Mouse (Mus musculus) left cerebral cortex, adult 2 months (tissue): Measurements from ENCODE around the gene Ctcfl. TPM values are rescaled to one million over a fixed set of nuclear protein-coding genes. Genes with fewer than 3 reads are reported as not detected.
"Not testable (repeated sequence)": the region's sequence is repeated elsewhere in the genome, so short reads cannot be mapped to it uniquely, and the experiment has no call there.

ENCODE experiments used
- DNase-seq, 2 experiments: peaks; one replicate each; pipeline ENCODE4 v3.0.0; 2021 to 2022; ENCODE audit warnings: low spot score in 2 of 2, mixed read lengths in 1 of 2; ENCODE audit errors: extremely low spot score in 1 of 2
- H3K27ac ChIP-seq: fragments of 200-600 bp; 2 replicates; pipeline ENCODE4 v1.8.1; 2022
- H3K4me3 ChIP-seq: fragments of 200-600 bp; 2 replicates; pipeline ENCODE4 v1.8.1; 2022
- CTCF ChIP-seq: fragments of 200-600 bp; IDR thresholded peaks from 2 replicates; pipeline ENCODE4 v1.8.1; 2022; ENCODE audit warnings: antibody characterized with exemption, mild to moderate bottlenecking, moderate library complexity
- intact Hi-C: fragments of 180-260 bp; cut with DNase I; formaldehyde crosslinking; loops from one replicate; pipeline ENCODE4 v1.15.1; 2025
- total RNA-seq, 2 experiments: library from RNA; stranded (reverse); gene quantifications; 2 replicates each; pipeline ENCODE4 v1.2.3; 2021

Ctcfl gene
- total RNA-seq, 2 experiments from 2014 or later, result 0.14 TPM; not detected in 1

DNA sequence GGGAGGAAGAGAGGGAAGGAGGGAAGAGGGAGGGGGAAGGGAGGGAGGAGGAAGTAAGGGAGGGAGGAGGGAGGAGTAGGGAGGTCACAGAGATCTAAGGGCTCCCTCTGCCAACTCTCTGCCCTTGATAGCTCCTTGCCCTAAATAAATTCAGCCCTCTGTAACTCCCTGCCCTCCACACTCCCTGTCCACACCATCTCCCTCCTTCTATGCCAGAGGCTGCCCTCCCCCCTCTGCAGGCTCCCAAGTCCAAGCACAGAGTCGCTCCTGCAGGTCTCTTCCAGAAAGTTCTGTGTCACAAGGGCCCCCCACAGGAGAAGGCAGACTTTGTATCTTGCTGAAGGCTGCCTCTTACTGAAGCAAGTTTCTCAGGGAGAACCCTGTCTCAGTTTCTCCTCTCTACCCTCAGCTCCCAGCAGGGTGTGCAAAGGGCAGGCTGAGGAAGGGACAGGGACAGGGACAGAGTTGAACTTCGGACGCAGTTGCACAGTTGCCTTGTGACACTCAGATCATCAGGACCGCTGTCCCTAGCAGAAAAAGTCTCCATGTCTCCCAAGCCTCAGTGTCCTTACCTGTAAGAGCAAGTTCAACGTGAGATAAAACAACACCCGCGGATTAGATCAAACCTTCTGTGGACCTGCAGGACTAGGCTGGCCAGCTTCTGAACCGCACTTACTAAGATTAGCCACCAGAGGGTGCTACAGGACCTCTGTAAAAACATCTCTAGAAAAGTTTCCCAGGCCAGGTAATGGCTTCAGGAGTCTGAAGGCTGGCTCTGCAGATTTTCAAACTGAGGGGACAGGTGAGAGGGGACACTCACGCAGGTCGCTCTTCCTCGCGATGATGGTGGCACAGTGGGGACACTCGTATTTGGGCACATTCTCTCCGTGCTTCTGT is 12.2 kb downstream of the Ctcfl start:
- no peak overlapping the region for H3K27ac ChIP-seq
- TF ChIP-seq CTCF, result peak; percentile 88
- no peak overlapping the region for H3K4me3 ChIP-seq
- peak; percentile 64 to 71 for DNase-seq
- intact Hi-C loops, result loop anchor here (1.0 kb wide), 2 partner anchors 77 to 455 kb away; no protein-coding TSS in a partner anchor

DNA sequence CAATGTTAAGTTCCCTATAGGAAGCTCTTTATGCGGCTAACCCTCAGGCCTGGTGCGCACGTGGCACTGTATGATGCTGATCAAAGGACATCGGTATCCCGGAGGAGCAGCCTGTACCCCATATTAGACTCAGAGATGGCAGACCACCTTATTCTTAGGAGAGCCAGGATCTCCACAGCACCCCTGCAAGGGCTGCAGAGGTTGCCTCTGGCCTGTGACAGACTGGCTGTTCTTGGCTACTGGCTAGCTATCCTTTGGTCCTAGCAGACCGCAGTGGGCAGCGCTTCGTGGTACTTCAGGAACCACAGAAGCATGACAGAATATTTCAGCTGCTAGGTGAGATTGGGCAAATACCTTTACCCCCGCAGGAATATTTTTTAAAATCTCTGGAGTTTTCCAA is 12.9 kb downstream of the Ctcfl start:
- Histone ChIP-seq H3K27ac (no peak overlapping the region), H3K4me3 (no peak overlapping the region)
- TF ChIP-seq CTCF, result no peak
- intact Hi-C loops, result no loop called here
- DNase-seq, result no peak

DNA sequence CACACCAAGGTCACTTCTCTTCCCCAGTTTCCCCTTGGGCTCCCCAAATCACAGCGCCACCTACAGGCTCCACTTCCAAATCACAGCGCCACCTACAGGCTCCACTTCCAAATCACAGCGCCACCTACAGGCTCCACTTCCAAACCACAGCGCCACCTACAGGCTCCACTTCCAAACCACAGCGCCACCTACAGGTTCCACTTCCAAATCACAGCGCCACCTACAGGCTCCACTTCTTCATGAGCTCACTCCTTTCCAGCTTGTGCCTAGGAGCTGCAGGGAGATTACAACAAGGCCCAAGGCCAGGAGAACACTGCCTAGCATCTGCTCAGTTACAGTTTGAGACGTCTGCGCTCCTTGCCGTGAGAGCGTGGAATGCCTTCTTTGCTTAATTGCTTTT is 22.0 kb downstream of the Ctcfl start:
- H3K4me3 ChIP-seq, intact Hi-C loops, DNase-seq, H3K27ac ChIP-seq: not testable (repeated sequence)
- TF ChIP-seq CTCF, result peak; percentile 42

DNA sequence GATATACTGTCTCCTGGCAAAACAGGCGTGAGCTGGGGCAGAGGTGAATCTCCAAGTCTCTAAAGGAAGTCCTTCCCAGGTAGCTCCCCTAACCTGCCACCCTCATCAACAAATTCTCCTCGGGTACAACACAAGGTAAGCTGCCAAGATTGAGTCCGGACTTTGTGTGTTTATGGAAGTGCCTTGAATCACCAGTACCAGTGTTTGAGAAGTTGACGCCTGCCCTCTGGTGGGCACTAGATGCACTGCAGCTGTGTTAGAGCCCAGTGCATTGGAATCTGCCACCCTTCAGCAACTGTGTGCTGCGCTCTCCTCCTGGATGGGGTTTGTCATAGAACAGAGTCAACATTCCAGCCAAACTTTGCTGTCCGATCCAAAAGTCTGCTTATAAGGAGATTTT is 29.9 kb downstream of the Ctcfl start:
- peak; percentile 93 for TF ChIP-seq CTCF
- Histone ChIP-seq H3K4me3 (no peak overlapping the region), H3K27ac (no peak overlapping the region)
- peak; percentile 78 to 88 for DNase-seq
- intact Hi-C loops, result loop anchor here (1.0 to 5.0 kb wide), 3 partner anchors 92 to 612 kb away; no protein-coding TSS in a partner anchor

DNA sequence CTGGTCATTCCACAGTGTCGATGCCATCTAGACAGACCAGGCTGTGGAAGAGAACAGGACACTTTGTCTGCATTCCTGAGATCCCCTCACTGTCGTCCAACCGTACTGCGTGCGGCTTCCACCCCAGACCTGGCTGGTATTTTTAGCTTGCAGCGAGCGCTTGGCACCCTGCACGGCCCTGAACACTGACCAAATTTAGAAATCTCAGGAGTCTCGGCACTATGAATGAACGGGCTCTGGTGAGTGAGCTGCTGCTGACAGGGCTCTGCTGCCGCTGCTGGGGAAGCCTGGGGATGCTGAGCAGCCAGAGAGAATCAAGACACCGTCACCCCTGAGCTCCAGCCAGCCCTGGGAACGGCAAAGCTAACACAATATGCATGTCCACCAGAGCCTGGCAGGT is 31.9 kb downstream of the Ctcfl start:
- intact Hi-C loops, result loop anchor here (5.0 kb wide), 1 partner anchor 610 kb away; no protein-coding TSS in a partner anchor
- Histone ChIP-seq H3K27ac (no peak overlapping the region), H3K4me3 (no peak overlapping the region)
- TF ChIP-seq CTCF, result no peak
- DNase-seq, result no peak

- intact Hi-C loops, result loop anchor here (5.0 kb wide), 1 partner anchor 608 kb away; no protein-coding TSS in a partner anchor
- H3K27ac ChIP-seq, result no peak overlapping the region
- no peak for TF ChIP-seq CTCF
- DNase-seq, result no peak
- no peak overlapping the region for H3K4me3 ChIP-seq
Observed at GRCm38 (mm10) chr2:173085763-173086162, 33.6 kb downstream of the Ctcfl start.

GRCm38 (mm10) chr2:173084871-173085270 is 34.5 kb downstream of the Ctcfl start:
- intact Hi-C loops, result loop anchor here (5.0 kb wide), 2 partner anchors 68 to 608 kb away; no protein-coding TSS in a partner anchor
- TF ChIP-seq CTCF, result no peak
- no peak overlapping the region for H3K27ac ChIP-seq
- no peak overlapping the region for H3K4me3 ChIP-seq
- no peak for DNase-seq

DNA sequence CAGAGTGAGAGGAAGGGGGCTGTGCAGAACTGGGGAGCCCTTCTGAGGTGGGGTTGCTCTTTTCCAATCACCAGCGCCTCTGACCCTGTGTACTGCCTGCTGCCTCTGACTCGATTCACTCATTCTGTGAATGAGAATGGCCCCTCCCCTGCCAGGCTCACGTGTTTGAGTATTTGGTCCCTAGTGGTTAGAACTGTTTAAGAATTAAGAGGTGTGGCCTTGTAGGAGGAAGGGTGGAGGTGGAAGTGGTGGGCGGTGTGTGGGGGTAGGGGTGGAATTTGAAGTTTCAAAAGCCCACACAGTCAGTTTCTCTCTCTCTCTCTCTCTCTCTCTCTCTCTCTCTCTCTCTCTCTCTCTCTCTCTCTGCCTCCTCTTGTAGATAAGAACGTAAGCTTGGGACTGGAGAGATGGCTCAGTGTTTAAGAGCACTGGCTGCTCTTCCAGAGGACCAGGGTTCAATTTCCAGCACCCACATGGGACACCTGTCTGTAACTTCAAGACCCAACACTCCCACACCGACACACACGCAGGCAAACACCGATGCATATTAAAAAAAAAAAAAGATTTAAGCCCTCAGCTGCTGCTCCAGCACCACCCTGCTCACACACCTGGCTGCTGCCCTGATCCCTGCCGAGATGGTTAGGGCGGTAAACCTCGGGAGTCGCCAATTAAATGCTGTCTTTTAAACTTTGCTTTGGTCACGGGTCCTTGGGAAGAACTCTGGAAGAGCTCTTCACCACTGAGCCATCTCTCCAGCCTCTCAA is 35.4 kb downstream of the Ctcfl start:
- Histone ChIP-seq H3K27ac (no peak overlapping the region), H3K4me3 (no peak overlapping the region)
- TF ChIP-seq CTCF, result no peak
- intact Hi-C loops, result loop anchor here (5.0 kb wide), 1 partner anchor 67 kb away; no protein-coding TSS in a partner anchor
- DNase-seq, result no peak

GRCm38 (mm10) chr2:173083106-173083505 is 36.2 kb downstream of the Ctcfl start:
- no peak overlapping the region for H3K27ac ChIP-seq
- intact Hi-C loops, result loop anchor here (5.0 kb wide), 1 partner anchor 66 kb away; no protein-coding TSS in a partner anchor
- H3K4me3 ChIP-seq, result no peak overlapping the region
- no peak for TF ChIP-seq CTCF
- DNase-seq, result no peak

- H3K4me3 ChIP-seq, result no peak overlapping the region
- TF ChIP-seq CTCF, result no peak
- intact Hi-C loops, result loop anchor here (5.0 kb wide), 1 partner anchor 65 kb away; no protein-coding TSS in a partner anchor
- DNase-seq, result no peak
- no peak overlapping the region for H3K27ac ChIP-seq
Observed at GRCm38 (mm10) chr2:173082706-173083105, 36.6 kb downstream of the Ctcfl start.

GRCm38 (mm10) chr2:173080785-173081241 is 38.5 kb downstream of the Ctcfl start:
- H3K4me3 ChIP-seq, result no peak overlapping the region
- H3K27ac ChIP-seq, result no peak overlapping the region
- DNase-seq, result peak; percentile 60 to 76
- intact Hi-C loops, result loop anchor here (1.0 to 5.0 kb wide), 3 partner anchors 64 to 250 kb away; no protein-coding TSS in a partner anchor
- peak; percentile 94 for TF ChIP-seq CTCF
